Mouse (Mus musculus) embryo, embryonic 9.5 days (tissue): ENCODE measurements around the gene Slf1.
A peak's percentile ranks its signal among the peaks of the same experiment; 100 is the strongest.
"Not testable (repeated sequence)": the region's sequence is repeated elsewhere in the genome, so short reads cannot be mapped to it uniquely, and the experiment has no call there.

ENCODE experiments used
- DNase-seq: peaks from one replicate; pipeline ENCODE4 v3.0.0-alpha.2; 2017; ENCODE audit errors: extremely low spot score

Gene Slf1

DNA sequence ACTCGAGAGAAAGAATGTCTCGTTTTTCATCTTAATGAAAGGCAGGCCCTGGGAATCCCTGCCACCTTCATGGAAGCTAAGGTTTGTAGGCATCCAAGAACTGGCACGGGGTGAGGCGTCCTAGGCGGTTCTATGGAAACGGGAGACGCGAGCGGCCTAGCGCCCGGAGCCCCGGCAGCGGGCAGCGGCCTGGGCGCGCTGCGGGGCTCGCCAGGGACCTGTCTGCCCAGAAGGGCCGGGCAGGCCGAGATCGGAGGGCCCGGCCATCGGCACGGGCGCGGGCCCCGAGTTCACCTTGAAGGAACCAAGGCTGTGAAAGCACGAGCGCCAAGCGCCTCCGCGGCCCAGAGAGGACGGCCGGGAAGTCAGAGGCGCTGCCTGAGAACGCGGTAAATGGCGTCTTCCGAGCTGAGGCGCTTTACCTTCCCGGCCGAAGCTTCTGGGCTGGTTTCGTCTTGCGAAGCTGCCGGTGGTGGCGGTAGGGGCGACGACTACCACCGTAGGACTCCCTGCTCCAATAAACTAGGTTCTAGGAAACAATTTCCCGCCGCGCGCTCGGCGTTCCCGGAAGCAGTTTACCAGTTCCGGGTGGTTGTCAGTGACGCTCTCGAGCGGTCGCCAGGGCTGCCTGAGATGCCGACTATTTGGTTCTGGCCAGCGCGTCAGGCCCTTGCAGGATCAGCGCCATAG, at the start of gene Slf1, which contains the start of gene 2210408I21Rik:
Gene Slf1, minus strand, starts transcription at position 543 of the 690 bp plus-strand sequence.
Gene 2210408I21Rik, plus strand, starts transcription at position 610 of the 690 bp plus-strand sequence.
- DNase-seq = peak; percentile 88

DNA sequence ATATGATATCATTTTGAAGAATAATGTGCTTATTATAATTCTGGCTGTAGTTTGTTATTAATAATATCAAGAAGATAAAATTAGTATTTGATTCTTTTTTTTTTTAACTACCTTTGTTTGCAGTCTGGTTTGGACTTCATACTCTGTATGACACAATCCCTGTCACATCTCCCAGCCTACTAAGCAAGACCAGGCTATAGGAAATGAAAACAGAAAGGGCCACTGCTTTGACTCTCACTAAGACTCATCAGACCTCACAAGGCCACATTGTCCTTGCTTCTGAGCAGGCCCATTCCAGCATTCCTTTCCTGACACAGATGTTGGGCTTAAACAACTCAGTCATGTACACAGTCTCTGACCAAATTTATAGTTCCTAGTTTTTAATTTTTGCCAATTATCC, 42.7 kb upstream of the Slf1 start:
- DNase-seq = no peak

DNA sequence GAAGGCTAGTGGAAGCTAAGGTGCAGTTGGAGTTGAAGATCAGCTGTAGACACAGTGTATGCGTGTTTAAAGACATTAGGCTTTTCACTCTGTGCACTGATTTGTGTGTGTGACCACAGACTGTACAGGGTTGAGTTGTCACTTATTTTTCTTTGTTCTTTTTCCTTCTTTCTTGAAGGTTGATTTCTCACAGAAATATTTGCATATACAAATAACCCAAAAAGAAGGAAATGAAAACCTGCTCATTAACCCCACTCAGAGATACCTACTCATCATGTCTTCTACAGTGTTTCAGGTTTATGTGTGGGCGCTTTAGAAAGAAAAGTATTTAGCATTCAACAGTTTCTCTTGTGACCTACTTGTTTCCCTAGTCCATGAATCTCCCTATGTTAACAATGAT, 5.6 kb upstream of the Slf1 start:
- DNase-seq = no peak

DNA sequence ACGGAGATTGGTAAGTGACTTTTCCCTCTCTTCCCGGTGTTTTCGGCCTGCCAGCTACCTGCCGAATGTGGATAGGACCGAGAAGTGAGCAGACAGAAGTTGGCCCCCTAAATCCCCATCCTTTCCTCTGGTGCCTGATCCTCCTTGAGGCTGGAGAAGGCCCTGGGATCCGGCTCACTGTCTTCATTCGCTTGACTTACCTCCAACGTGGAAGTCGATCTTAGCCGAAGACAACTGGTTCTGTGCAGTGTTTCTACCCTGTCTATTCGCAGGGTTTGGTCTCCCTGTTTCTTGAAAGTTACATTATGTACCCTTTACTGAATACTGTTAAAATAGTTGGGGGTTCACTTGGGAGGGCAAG, 328 bp upstream of the Slf1 start:
- no peak for DNase-seq

DNA sequence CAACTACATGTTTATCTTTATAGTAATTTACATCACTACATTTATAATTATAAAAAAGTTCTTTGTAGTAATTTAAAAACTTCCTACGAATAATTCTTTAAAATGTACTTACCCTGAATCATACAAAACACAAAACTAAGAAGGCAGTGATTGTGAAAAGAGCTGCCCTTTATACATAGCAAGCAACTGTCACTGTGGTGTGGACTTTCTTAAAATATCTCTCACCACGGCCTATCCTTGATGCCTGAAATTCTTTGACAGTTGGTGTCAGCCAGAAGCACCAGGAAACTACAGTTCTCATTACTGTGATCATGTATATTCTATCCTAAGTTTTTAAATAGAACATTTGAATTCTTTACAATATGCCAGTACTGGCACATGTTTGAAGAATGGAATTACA, 4.1 kb downstream of the Slf1 start:
- no peak for DNase-seq

DNA sequence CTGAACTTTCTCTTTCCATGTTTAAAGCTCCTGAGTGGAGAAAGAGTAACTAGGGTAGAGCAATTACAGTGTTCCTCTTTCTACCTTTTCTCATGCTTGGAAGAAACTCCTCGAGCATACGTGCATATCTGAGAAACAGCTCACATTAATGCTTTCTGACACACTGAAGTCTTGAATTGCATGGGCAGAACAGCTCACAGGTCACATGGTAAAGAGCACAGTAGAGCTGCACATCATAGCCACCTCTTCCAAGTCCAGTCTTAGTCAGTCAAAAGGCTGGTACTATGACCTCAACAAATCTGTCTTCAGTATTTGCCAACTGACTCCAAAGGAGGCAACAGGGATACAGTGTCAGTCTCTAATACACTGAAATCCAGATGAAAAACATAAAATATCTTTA, 7.0 kb downstream of the Slf1 start:
- no peak for DNase-seq

DNA sequence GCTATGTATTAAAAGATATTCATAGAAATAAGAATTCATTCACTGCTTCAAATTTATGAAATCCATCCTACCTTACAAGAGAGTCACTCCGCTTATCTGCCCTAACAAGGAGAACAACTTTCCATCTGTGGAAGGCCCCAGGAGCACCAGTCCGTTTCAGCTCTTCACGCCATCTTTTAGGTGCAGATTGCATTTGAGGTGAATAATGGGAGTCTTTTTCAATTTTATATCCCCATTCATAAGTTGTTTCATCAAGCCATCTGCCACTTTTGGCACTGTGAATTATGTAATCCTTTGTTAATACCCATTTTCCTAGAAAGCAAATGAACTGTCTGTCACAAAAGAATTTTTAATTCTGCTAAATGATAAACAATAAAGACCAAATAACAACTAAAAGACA, 10.1 kb downstream of the Slf1 start:
- DNase-seq = no peak

DNA sequence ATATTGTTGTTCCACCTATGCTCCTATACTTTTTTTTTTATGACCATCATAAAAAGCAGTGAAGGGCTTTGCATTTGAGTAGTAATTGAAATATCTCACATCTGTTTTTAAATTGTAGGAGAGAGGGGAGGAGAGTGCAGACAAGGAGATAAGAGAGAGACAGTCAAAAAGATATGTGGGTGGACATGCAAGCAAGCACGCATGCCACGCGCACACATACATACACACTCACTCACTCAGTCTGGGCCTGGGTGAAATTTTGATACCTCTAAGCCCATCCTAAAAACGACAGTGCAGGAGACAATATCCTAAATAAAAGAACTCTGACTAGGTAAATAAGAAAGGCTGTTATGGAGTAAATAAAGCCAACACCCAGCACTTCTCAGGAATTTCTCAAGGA, 16.6 kb downstream of the Slf1 start:
- DNase-seq = no peak

DNA sequence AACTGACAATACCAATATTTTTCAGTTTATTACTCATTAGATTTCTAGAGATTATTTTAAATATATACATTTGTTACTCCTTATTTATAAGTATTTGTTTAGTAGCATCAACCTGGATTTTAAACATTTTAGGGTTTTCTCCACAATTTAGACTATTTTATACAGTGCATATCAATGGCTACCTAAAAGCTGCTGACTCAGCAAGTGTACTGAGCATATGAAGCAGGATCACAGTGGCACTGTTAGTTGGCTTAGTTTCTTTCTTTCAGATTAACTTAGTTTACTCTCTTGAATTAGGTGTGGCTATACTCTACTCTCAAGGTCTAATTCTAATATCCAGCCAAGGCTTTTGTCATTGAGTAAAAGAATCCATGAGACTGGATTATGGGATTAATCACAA, 27.5 kb downstream of the Slf1 start:
- DNase-seq = no peak

DNA sequence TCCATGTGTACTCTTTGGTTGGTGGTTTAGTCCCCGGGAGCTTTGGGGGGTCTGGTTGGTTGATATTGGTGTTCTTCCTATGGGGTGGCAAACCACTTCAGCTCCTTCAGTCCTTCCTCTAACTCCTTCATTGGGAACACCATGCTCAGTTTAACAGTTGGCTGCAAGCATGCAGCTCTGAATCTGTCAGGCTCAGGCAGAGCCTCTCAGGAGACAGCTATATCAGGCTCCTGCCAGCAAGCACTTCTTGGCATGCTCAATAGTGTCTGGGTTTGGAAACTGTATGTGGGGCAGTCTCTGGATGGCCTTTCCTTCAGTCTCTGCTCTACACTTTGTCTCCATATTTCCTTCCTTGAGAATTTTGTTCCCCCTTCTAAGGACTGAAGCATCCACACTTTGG, 42.4 kb downstream of the Slf1 start:
- not testable (repeated sequence) for DNase-seq

DNA sequence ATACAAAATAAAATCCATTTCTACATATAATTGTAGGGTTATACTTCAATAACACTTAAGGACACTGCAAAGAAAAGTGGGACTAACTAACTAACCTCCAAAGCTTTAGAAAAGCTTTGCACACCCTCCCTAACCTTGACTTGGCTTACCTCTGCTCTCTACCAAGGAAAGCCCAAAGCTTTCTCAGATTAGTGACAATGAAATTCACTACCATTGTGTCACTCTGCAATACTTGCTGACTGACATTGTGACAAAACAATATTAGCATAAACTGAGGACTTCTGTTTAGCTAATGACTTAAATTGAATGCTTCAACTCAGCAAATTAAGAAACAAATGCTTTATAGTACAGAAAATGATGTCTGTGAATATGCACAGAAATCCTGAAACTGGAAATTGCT, 63.2 kb downstream of the Slf1 start:
- no peak for DNase-seq

DNA sequence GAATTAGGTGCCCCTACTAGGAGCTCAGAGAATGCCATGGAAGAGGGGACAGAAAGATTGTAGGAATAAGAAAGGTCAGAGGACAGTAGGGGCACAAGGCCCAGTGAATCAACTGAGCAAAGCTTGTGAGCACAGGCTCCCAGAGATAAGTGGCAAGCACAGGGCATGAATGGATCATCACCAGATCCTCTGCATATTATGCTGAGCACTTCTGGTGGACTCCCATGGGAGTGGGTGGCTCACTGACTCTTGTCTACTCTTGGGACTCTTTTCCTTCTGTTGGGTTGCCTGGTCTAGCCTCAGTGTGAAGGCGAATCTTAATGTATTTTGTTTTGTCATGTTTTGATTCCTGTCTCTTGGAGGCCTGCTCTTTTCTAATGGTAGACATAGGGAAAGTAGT, 66.4 kb downstream of the Slf1 start:
- no peak for DNase-seq

DNA sequence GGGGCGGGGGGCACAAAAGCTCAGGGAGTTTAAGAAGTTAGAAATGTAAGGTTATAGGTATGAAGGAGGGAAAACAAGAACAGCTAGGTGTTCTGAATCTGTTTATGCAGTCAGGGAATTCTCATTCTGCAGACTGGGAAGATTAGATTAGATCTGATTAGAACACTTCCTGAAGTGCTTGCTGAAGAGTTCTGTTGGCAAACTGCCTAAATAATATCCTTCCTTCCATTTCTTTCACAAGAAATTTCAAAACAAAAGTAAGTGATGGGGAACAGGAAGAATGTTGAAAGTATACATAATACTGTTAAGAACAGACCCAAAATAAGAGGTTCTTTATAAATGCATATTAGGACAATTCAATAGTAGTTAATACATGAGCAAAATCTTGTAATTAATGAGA, 72.1 kb downstream of the Slf1 start:
- DNase-seq = no peak

DNA sequence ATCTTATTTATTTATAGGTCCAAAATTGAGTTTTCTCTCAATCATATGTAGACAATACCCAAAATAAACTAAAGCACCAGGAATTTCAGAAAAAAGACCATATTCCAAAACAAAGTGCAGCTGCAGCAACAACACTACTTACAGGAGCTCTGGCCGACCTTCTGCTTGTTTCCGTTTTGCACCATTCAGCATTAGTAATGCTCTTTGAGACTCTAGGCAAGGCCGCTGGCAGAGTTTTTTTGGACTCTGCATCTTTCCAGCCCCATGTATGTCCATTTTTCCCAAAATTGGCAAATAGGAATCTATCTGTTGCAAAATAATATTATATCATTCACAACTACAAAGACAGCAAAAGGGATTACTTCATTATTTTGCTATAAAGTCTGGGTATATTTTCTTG, 85.5 kb downstream of the Slf1 start:
- no peak for DNase-seq

DNA sequence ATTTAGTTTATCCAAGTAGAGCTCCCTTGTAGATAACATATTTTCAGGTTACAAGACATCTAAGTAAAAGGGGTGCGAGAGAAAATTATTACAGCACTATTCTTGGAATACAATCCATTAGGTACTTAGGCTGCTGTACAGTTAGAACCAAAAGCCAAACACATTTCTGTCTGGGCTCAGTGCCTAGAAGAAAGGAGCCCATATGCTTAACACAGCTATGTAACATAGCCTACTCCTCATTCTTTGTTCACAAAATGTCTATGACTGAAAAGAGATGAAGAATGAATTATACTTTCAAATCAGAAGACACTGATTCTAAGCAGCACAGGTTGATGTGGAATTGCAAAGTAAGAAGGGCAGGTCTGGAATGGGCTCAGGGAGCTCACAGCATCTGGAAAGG, 86.8 kb downstream of the Slf1 start:
- no peak for DNase-seq

DNA sequence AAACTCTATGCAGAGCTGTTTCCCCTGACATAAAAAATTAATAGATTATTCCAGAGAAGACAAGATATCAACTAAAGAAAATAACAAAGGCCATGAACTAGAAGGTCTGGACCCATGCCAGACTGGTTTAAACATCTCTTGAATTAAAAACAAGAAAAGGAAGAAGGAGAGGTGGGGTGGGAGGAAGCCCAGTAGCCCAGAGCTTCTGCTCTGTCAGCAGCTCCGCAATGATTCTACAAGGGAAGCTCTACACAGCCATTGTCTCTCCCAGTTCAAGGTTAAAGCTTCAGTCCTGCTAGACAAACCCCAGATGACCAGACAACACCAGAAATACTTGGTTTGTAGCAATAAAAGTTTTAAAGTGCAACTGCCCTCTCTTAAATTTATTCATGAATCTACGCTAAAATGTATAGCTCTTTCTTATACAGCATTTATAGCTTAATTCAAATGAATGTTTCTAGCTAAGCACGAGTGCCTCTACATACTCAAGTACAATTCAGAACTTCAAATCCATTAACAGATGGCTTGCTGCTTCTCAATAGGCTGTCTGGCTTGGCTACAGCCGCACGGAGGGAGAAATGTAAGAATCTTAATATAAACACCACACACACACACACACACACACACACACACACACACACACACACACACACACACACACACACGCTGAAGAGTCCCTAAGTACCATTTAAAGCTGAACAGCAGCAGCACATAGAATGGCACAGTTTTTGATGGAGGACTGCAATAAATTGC, 87.9 kb downstream of the Slf1 start:
- DNase-seq = no peak

DNA sequence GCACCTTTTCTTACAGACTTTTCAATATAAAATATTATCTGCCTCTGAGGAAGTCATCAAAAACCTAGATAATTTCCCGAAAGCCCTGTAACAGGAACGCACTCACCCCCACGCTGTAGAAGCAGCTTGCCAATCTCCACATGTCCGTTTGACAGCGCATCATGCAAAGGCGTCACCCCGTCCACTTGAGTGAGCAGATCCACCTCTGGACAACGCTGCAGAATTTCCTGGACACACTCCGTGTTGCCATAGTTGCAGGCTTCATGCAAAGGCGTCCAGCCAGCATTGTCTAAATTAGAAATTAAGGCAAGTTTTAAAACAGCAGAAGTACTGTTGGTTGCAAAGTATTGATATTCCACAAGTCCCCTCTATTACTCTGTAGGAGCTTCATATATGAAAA, 88.9 kb downstream of the Slf1 start:
- no peak for DNase-seq

DNA sequence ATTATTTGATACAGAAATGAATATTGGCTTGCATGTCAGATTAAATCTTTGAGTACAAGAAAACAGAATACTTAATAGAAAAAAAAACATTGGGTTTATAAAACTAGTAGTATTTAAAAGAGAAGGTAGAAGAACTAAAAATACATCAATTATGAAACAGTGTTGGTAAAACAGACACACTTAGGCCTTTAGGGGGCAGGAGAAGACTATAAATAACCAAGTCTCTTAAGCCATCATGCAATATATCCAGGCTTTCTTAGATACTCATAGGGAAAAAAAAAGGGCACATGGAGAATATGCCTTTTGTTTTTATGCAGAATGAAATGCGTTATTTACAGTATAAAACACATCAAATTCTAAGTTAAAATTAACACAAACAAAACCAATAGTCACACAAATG, 89.9 kb downstream of the Slf1 start:
- no peak for DNase-seq

DNA sequence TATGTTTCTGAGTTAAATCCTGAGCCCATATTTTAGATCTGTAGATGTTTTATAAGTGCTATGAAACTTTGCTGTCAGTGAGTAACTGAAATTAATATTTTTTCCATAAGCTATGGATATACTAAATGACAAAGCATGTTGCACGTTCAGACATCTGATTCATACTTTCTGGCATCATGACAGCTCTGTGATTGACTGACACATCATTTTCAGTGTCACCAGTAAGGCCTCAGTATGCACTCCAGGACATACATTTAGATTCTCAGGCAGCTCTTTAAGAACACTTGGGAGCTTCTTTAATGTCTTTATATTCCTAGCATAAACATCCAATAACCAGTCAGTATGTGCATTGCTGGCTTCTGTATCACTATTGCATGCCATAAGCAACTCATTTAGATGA, 91.9 kb downstream of the Slf1 start:
- DNase-seq = no peak

DNA sequence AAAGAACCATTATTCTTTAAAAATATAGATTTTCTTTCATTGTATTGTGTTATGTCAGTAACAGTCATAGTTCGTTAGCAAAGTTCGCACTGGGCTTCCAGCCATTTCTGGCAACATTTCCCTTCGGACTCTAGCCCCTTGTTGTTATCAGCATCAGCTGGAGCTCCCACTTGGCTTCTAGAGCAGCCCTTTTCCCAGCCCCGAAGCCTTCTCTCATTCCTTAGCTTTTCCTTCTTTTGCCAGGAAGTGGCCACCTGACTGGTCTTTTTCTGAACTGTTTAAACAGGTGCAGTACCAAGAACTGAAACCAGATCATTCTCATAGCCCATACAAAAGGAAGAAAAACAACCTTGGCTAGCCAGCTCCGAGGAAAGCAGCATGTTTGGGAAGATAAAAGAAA, 105.7 kb downstream of the Slf1 start:
- no peak for DNase-seq

DNA sequence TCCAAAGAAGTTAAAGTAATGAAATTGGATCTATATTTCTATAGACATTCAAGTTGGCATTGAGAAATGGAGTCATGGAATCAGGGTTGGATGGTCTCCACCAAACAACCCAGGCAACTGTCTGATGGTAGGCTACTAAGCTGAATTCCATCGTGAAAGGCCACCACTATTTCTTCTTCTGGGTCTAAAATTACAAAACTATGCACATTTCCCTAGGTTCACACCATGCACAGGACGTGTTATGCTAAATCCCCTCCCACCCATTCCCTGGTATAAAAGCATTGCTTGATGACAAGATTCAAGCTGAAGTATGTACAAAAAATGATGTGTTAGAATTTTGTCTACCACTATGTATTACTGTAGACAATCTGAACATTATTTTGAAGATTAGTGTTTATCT, 116.4 kb downstream of the Slf1 start:
- no peak for DNase-seq

DNA sequence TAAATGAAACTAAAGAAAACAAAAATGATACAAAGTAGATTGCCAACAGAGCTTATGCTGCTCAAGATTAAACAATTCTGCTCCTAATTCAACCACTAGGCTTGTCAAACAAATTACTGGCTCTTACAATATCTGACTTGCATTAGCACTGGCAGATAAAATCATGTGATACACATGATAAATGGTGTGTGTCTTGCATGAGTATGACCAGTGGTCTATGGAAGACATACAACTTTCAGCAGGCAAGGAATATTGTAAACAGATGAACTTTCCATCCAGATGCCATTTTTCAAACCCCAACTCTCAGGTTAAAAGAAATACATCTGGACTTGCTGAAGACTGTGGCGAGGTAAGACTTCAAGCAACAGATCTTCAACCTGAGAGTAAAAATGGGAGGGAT, 131.6 kb downstream of the Slf1 start:
- no peak for DNase-seq

DNA sequence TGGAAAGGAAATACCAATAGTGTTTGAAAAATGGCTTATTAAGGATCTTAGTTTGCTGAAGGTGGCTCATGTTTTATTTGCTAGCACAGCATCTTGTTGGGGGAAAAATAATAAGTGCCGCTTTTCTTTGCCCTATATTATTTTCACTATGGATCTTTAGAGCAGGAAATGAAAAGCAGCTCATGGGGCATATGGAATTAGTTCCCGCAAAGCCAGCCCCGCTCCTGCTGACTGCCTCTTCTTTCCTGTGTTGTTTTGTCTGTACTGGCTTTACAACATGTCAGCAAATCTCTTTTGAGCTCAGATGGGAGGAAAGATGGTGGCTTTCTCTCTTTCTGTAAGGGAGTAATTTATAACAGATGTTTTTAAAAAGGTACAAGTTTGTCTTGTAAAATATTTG, 132.6 kb downstream of the Slf1 start:
- DNase-seq = no peak
